Mouse (Mus musculus) G1E (cell line): ENCODE data around the gene Gm17660.

Experiments used
- CTCF ChIP-seq: IDR thresholded peaks from 2 replicates; pipeline ENCODE4 v1.5.1; 2012; ENCODE audit warnings: low read depth, low read length, inconsistent platforms, mixed read lengths
- GATA2 ChIP-seq: IDR thresholded peaks from 2 replicates; pipeline ENCODE4 v1.6.1; 2012; ENCODE audit warnings: low read depth, low read length, inconsistent platforms, borderline replicate concordance

DNA sequence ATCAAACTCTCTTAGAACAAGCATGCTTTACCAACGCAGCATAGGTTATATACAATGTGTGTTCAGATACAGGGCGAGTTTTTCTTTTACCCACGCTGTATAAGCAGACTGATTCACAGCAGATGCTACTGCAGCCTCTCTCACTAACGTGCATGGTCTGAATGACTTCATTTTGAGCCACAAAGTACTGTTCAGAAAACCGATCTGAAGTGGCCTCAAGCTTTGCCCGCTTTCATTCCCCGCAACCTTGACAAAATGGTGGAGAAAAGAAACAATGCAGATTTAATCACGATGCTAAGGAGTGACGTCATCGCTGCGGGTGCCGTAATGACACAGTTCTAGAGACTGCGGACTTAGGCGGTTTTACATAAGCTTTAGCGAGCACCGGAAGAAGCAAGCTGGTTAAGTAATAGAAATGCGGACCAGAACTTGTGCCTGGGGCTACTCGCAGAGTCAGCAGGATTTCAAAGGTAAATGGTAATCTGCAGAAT lies 31.5 kb upstream of the Gm17660 start:
- TF ChIP-seq GATA2 (no peak), CTCF (no peak)
